Mouse (Mus musculus) left cerebral cortex, postnatal 4 days (tissue): Measurements from ENCODE around the gene Ptprz1. TPM values are rescaled to one million over a fixed set of nuclear protein-coding genes. Genes with fewer than 3 reads are reported as not detected.
A peak's percentile ranks its signal among the peaks of the same experiment; 100 is the strongest.

Source experiments
- DNase-seq: peaks from one replicate; pipeline ENCODE4 v3.0.0-alpha.2; 2022
- intact Hi-C: fragments of 180-260 bp; cut with DNase I; formaldehyde crosslinking; loops from one replicate; pipeline ENCODE4 v1.15.1; 2025
- total RNA-seq, 2 experiments: library from RNA; stranded (reverse); gene quantifications; 2 replicates each; pipeline ENCODE4 v1.2.3; 2021

The Ptprz1 gene
- 100 to 1,000 TPM; 330 to 350 TPM for total RNA-seq

- DNase-seq, result peak; percentile 86
- intact Hi-C loops, result no loop called here
These were observed at the start of gene Ptprz1 for GRCm38 (mm10) chr6:22874781-22875613. Ptprz1 (plus strand) TSS chr6:22875502.

GRCm38 (mm10) chr6:22833637-22834036 lies 41.7 kb upstream of the Ptprz1 start:
- intact Hi-C loops, result no loop called here
- DNase-seq, result peak; percentile 56

GRCm38 (mm10) chr6:22834100-22834970 lies 41.0 kb upstream of the Ptprz1 start:
- intact Hi-C loops, result no loop called here
- peak; percentile 62 for DNase-seq

GRCm38 (mm10) chr6:22875614-22876541 lies 576 bp downstream of the Ptprz1 start:
- peak; percentile 35 for DNase-seq
- intact Hi-C loops, result loop anchor here (2.0 kb wide), 1 partner anchor 81 kb away; no protein-coding TSS in a partner anchor

- intact Hi-C loops, result no loop called here
- no peak for DNase-seq
These were observed 12.7 kb downstream of the Ptprz1 start for GRCm38 (mm10) chr6:22887978-22888377.

GRCm38 (mm10) chr6:22889333-22889732 lies 14.0 kb downstream of the Ptprz1 start:
- intact Hi-C loops, result no loop called here

GRCm38 (mm10) chr6:22901983-22902382 lies 26.7 kb downstream of the Ptprz1 start:
- no peak for DNase-seq
- intact Hi-C loops, result no loop called here

More at GRCm38 (mm10) chr6:22889333-22889732, 14.0 kb downstream of the Ptprz1 start:
- no peak for DNase-seq

- intact Hi-C loops, result no loop called here
- no peak for DNase-seq
These were observed 33.4 kb downstream of the Ptprz1 start for GRCm38 (mm10) chr6:22908510-22909256.

GRCm38 (mm10) chr6:22909257-22909907 lies 34.1 kb downstream of the Ptprz1 start:
- DNase-seq, result peak; percentile 10
- intact Hi-C loops, result no loop called here

GRCm38 (mm10) chr6:22909908-22910260 lies 34.6 kb downstream of the Ptprz1 start:
- DNase-seq, result no peak
- intact Hi-C loops, result no loop called here

GRCm38 (mm10) chr6:22922880-22923279 lies 47.6 kb downstream of the Ptprz1 start:
- no peak for DNase-seq
- intact Hi-C loops, result no loop called here

- no peak for DNase-seq
- intact Hi-C loops, result no loop called here
These were observed 57.5 kb downstream of the Ptprz1 start for GRCm38 (mm10) chr6:22932768-22933265.

- no peak for DNase-seq
- intact Hi-C loops, result no loop called here
These were observed 61.8 kb downstream of the Ptprz1 start for GRCm38 (mm10) chr6:22937126-22937525.

GRCm38 (mm10) chr6:22937526-22937925 lies 62.2 kb downstream of the Ptprz1 start:
- no peak for DNase-seq

GRCm38 (mm10) chr6:22944191-22944590 lies 68.9 kb downstream of the Ptprz1 start:
- intact Hi-C loops, result no loop called here

More at GRCm38 (mm10) chr6:22937526-22937925, 62.2 kb downstream of the Ptprz1 start:
- intact Hi-C loops, result no loop called here

GRCm38 (mm10) chr6:22963374-22963773 lies 88.1 kb downstream of the Ptprz1 start:
- intact Hi-C loops, result no loop called here
- no peak for DNase-seq

More at GRCm38 (mm10) chr6:22944191-22944590, 68.9 kb downstream of the Ptprz1 start:
- no peak for DNase-seq

GRCm38 (mm10) chr6:22968073-22968472 lies 92.8 kb downstream of the Ptprz1 start:
- intact Hi-C loops, result no loop called here
- peak; percentile 17 for DNase-seq

GRCm38 (mm10) chr6:22983769-22984519 lies 108.6 kb downstream of the Ptprz1 start:
- DNase-seq, result no peak
- intact Hi-C loops, result loop anchor here (5.0 to 10.0 kb wide), 3 partner anchors 479 to 862 kb away; no protein-coding TSS in a partner anchor
